Mouse (Mus musculus) naive thymus-derived CD4-positive, alpha-beta T cell, adult 5 months (primary cell): ENCODE results near the gene 4933428M09Rik. TPM values are rescaled to one million over a fixed set of nuclear protein-coding genes. Genes with fewer than 3 reads are reported as not detected.

Experiments
- polyA plus RNA-seq: library from polyadenylated mRNA; unstranded; fragments of 100-300 nt; shearing (Covaris generic); gene quantifications from one replicate; pipeline ENCODE4 v1.2.1, GENCODE M21; 2017

Gene 4933428M09Rik
- not detected for polyA plus RNA-seq

DNA sequence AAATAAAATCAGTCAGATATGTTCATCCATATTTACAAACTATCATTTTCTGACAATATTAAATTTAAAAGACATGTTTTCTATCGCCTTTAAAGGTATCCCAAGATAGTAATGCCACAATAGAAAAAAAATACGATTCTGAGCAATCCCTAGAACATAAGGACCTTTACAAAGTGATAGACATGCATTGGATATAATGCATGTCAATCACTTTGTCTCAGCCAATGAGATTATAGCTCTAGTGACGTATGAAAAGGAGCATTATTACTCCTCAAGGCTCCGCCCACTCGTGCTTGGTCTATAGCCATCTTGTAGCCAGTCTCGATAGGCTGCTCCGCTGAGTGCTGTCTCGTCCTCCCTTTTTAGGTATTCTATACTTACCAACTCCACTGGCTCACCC, at the start of gene 4933428M09Rik:
Gene 4933428M09Rik, plus strand, starts transcription at position 301 of the 400 bp plus-strand sequence.

GRCm38 (mm10) chrX:139209829-139210225, 30.8 kb downstream of the 4933428M09Rik start, which contains the start of gene Mum1l1:
TSS of gene Mum1l1 (plus strand) at chrX:139210042.

Other genes starting within 250 kb of the 4933428M09Rik start
- gene Serpina7, start 94.0 kb upstream of the 4933428M09Rik start, polyA plus RNA-seq, result not detected
- not detected for gene 4930513O06Rik, start 93.0 kb upstream of the 4933428M09Rik start, polyA plus RNA-seq
- gene Mum1l1, start 30.8 kb downstream of the 4933428M09Rik start, polyA plus RNA-seq, result not detected
- gene Trap1a, start 154.5 kb downstream of the 4933428M09Rik start, polyA plus RNA-seq, result not detected